Mouse (Mus musculus) myocyte (in vitro differentiated cells): Measurements from ENCODE around the gene Dpp6.

Source experiments
- CEBPB ChIP-seq: IDR thresholded peaks from 2 replicates; pipeline ENCODE4 v1.6.1; 2011; ENCODE audit warnings: mild to moderate bottlenecking, moderate library complexity; ENCODE audit not compliant: poor library complexity, insufficient read depth, severe bottlenecking
- E2F4 ChIP-seq: IDR thresholded peaks from one replicate; pipeline ENCODE4 v1.6.1; 2011; ENCODE audit warnings: mild to moderate bottlenecking, control low read depth, moderate library complexity; ENCODE audit not compliant: insufficient read depth
- MAX ChIP-seq: IDR thresholded peaks from one replicate; pipeline ENCODE4 v1.6.1; 2011; ENCODE audit warnings: low read depth, mild to moderate bottlenecking, control low read depth
- MYOD1 ChIP-seq, 3 experiments: IDR thresholded peaks; one replicate each; pipeline ENCODE4 v1.6.1; 2011; ENCODE audit warnings: control low read depth in 2 of 3, low read depth in 2 of 3, mild to moderate bottlenecking in 2 of 3, moderate library complexity in 1 of 3; ENCODE audit not compliant: insufficient read length in 2 of 3, control insufficient read depth in 1 of 3
- MYOG ChIP-seq, 3 experiments: IDR thresholded peaks; one replicate each; pipeline ENCODE4 v1.6.1; 2011; ENCODE audit warnings: control low read depth in 2 of 3, low read depth in 2 of 3, mild to moderate bottlenecking in 2 of 3; ENCODE audit not compliant: insufficient read length in 2 of 3, control insufficient read depth in 1 of 3, insufficient read depth in 1 of 3
- POLR2A ChIP-seq: IDR thresholded peaks from one replicate; pipeline ENCODE4 v1.6.1; 2011; ENCODE audit warnings: low read depth, mild to moderate bottlenecking, control low read depth, moderate library complexity; ENCODE audit not compliant: insufficient read length
- POLR2AphosphoS2 ChIP-seq: IDR thresholded peaks from one replicate; pipeline ENCODE4 v1.6.1; 2011; ENCODE audit warnings: low read depth, control low read depth; ENCODE audit not compliant: insufficient read length
- REST ChIP-seq: IDR thresholded peaks from one replicate; pipeline ENCODE4 v1.6.1; 2011; ENCODE audit warnings: mild to moderate bottlenecking, control low read depth, moderate library complexity; ENCODE audit not compliant: insufficient read depth, insufficient read length
- SRF ChIP-seq: IDR thresholded peaks from one replicate; pipeline ENCODE4 v1.6.1; 2011; ENCODE audit warnings: low read depth; ENCODE audit not compliant: control insufficient read depth, insufficient read length
- TCF12 ChIP-seq: IDR thresholded peaks from one replicate; pipeline ENCODE4 v1.6.1; 2011; ENCODE audit warnings: mild to moderate bottlenecking, control low read depth; ENCODE audit not compliant: poor library complexity, insufficient read depth, severe bottlenecking
- TCF3 ChIP-seq: IDR thresholded peaks from one replicate; pipeline ENCODE4 v1.6.1; 2011; ENCODE audit warnings: low read depth, control low read depth; ENCODE audit not compliant: insufficient read length
- USF1 ChIP-seq: IDR thresholded peaks from one replicate; pipeline ENCODE4 v1.6.1; 2011; ENCODE audit warnings: low read depth, mild to moderate bottlenecking, control low read depth, moderate library complexity

DNA sequence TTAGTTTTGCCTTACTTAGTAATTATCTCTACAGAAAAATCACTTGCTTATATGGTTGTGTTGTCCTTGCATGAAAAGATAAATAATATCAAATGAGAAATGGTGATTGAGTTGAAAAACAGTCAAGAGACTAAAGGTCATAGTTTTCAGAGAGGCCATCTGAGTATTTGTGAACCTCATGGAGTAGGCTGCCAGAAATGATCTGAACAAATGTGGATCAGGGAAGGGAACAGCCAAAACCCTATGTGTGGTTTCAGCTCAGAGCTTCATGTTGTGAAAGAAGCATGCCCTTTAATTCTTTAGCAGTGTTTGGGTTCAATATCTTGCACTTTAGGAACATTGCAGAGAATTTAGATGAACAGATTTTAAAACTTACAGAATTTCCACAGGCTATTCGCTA lies 458.9 kb downstream of the Dpp6 start:
- TF ChIP-seq POLR2A (no peak), MYOG (IDR thresholded peaks at IDR 0.05; ENCODE audit: control insufficient read depth in 1 of 3, insufficient read depth in 1 of 3, insufficient read length in 2 of 3, low read depth in 2 of 3) (no peak), REST (no peak), SRF (no peak), USF1 (no peak), TCF12 (no peak), TCF3 (no peak), E2F4 (no peak), POLR2AphosphoS2 (no peak), CEBPB (no peak), MAX (no peak), MYOD1 (IDR thresholded peaks at IDR 0.05; ENCODE audit: control insufficient read depth in 1 of 3, insufficient read length in 2 of 3, low read depth in 2 of 3) (no peak)
